Mouse (Mus musculus) adrenal gland, adult (tissue): Measurements from ENCODE around the gene Tnfsf12.

ENCODE experiments used
- DNase-seq, 2 experiments: peaks; one replicate each; pipeline ENCODE4 v3.0.0; 2022 to 2023; ENCODE audit warnings: low spot score in 1 of 2; ENCODE audit not compliant: inconsistent age in 2 of 2

The Tnfsf12 gene

DNA sequence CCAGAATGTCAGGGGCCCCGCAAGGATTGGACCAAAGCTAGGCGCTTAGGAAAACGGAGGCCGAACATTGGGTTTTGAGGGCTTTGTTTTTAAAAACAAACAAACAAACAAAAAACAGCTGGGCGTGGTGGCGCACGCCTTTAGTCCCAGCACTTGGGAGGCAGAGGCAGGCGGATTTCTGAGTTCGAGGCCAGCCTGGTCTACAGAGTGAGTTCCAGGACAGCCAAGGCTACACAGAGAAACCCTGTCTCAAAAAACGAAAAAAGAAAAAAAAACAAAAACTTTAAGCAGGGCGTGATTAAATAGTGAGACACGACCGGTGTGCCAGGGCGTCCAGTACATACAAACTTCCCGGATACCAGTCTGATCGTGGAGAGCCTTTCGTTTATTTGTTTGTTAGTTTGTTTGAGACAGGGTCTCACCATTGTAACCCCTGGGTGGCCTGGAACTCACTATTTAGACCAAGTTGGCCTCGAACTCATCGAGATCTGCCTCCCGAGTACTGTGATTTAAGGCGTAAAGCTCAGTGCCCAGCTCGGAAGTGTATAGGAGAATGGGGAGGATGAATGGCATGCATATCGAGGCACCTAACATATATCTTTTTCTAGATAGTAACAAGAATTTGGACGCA is 13.3 kb downstream of the Tnfsf12 start:
- DNase-seq, result peak in 1 of 2 experiments; percentile 46

DNA sequence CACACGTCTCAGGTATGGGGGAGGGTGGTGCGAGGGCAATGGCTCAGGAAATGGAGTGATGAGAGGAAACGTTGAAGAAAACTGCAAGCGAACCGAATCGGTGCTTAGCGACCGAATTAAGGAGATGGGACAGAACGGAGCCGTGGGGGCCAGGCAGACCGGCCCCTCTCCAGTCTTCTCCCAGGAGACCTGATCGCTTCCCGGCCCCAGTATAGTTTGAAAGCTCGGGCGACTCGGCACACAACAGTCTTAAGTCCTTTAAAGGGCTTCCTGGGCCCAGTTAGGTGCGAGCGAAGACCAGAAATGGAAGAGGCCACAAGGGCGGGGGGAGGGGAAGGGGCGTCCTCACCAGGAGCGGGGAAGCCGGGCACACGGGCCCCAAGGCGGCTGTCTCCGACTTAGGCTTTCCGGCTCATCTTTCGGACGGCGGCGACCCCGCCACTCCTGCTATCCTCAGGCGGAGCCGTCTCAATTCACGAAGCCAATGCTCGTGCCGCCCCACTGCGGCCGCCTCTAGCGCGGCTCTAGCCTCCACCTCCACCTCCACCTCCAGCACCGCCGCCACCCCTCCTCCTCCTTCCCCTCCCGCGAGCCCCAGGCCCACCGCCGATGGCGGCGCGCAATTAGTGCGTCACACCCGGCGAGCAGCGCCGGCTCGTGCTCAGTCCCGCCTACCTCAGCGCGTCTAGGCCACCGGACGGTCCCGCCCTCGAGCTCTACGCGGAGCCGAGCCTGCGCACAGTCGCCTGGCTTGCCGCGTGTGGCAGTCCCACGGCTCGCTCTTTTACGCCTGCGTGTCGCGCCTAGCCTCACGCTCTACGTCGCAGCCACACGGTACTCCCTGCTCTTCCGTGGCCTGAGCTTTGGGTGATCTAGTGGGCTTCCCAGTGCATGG is 14.1 kb downstream of the Tnfsf12 start, which contains the start of gene Senp3:
Senp3 (minus strand) TSS at position 771 of the 895 bp plus-strand sequence.
- peak; percentile 98 for DNase-seq

DNA sequence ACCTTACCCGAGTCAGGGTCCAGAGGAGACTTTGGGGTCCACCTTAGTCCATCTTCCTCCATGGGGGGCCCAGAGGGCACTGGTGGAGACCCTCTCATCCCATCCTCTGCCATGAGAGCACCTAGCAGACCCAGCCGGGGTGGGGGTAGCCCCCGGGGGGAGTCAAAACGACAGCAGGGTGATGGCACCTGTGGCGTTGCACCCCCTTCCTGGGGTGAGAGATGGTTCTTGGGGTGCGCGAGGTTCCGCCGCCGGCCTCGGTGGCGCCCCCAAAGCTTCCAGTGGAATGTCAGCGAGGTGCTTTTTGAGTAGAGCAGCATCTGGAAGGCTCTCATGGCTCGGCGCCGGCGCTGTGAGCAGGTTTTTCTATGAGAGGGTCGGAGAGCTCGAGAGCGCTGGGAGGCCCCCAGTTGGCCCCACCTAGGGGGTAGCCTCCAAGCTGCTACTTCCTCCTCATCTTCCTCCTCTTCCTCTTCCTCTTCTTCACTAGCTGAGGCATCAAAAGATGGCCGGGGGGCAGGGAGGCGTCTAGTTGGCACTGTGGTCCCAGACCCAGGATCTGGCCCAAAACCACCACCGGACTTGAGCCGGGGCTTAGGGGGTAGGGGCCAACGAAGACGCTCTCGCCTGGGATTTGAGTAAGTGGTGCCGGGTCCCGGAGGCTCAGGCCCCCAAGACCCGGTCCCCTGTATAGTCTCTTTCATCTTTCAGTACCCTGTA is 15.4 kb downstream of the Tnfsf12 start:
- peak in 1 of 2 experiments; percentile 51 for DNase-seq

DNA sequence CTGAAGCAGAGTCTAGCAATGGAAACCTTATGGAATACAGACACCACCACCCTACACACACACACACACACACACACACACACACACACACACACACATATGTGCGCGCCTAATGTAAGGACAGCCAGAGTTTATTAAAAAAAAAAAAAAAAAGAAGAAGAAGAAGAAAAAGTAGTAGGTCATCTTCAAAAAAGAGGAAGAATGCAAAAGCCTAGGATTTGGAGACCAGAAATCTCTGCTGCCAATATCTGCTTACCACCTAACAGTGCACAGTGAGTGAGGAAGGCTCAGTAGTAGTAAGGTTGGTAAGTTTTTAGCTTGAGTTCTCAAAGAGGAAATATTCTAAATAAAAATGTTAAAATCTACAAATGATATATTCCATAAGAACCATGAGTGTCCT is 16.5 kb downstream of the Tnfsf12 start:
- no peak for DNase-seq

DNA sequence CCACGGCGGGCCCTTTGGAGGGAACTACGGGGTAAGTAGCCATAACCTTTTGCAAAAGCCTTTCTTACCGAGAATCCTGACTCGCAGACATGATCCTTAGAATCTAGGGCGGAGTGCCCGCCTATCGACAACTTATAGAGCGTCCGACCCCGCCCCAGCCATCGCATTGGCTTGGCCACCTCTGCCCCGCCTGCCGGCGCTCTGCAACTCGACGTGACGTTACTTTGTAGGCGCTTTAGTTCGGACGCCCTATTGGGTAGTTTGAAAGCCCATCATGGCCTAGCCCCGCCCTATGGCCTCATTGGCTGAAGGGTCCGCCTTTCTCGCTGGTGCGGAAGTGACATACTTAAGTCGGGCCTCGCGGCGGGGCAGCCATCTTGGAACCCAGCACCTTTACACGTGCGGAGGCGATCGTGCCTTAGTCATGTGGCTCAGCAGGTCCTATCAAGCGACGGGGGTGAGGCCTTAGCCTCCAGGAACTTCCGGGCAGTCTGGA is 23.4 kb downstream of the Tnfsf12 start, which contains the start of gene Eif4a1:
Eif4a1 (minus strand) TSS at position 213 of the 496 bp plus-strand sequence.
- DNase-seq, result peak; percentile 100

DNA sequence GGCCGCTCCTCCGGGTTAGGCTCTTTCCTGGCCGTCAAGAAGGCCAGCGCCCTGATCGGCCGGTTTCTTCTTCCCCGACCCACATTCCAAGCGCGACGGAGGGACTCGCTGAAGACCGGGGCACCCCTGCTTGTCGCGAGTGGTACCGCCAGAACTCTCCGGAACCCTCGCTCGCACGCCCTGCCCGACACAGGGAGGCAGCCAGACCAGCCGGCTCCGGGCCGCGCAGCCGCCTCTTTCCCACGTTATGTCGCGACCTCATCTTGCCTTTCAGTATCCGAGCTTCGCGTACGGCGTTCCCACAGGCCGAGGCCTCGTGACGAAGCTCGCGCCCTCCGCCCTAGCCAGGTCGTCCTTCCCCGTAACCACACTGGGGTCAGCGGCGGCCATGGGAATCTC is 23.9 kb downstream of the Tnfsf12 start:
- no peak for DNase-seq

DNA sequence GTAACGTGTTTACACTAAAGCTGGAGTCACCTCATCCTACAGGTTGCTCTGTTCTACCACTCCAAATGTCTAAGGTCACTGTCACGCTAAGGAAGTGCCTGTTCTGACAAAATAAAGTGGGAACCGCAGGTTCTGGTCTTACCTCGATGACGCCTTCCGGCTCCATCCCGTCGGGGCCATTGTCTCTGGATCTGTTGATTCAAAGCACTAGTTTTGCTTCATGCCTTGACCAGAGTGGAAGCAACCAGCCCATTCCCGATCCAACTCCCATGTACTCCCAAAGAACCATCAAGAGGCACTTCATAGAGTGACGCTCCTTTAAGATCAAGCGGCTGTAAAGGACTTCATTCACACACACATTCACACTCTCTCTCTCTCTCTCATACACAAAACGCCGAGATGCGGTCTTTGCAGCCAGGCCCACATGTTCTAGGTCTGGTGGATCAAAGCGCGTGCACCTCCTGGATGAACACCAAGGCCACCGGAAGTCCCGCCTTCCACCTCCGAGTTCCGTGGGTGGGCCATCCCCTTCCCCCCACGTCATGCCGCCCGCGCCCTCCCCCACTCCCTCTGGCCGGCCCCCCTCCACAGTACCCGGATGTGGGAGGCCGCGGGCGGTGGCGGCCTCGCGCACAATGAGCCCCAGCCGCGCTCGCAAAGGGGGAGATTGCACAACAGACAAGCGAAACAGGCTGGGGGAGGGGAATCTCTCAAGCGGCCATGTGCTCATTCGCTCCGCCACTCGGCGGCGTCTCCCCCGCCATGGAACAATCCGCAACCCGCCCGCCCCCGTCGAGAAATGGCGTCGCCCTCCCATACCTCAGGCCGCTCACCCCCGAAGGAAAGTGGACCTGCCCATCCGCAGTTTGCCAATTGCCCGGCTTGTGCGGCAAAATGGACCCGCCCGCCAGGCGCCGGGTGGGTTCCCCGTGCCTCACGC is 24.6 kb downstream of the Tnfsf12 start:
- DNase-seq, result peak; percentile 96 to 99

DNA sequence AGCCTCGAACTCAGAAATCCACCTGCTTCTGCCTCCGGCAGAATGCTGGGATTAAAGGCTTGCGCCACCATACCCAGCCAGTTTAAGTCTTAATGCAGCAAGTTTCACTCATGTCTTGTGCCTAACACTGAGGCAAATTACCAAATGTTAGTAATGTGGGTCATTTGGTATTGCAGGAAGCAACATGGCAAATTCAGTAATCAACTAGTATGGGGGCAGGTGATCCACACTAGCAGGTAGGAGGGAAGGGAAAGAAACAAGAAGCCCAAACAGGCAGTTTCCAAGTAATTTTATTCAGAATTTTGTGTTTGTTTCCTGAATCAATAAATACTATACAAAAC is 29.0 kb downstream of the Tnfsf12 start:
- DNase-seq, result no peak

DNA sequence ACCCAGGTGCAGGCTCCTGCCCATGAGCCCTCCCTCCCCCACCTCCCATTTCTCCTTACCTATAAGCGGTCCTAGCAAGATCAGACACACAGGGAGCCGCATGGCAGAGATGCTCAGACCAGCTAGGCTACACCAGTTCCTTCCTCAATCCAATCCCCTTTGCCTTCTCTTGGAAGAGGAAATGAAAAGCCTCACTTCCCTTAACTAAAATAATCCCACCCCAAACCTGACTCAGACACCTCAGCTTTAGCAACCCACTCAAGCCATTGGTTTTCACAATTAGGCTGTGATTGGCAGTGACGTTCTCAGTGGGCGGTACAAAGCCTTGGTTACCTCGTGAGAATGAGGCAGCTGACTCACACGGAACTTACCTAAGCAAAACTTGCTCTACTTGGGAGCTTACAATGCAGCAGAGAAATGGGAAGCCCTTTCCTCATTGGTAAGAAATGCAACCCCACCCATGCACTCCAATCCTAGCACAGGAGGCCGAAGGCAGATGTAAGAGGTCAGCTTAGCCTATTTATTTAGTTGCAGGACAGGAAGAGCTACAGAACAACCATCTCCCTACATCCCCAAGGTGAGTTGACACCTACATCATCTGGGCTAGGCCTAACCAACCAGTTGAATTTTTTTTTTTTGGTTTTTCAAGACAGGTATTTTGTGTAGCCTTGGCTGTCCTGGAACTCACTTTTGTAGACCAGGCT is 29.5 kb downstream of the Tnfsf12 start, which contains the start of gene Cd68:
Cd68 (minus strand) TSS at position 193 of the 704 bp plus-strand sequence.
- peak; percentile 55 to 80 for DNase-seq

DNA sequence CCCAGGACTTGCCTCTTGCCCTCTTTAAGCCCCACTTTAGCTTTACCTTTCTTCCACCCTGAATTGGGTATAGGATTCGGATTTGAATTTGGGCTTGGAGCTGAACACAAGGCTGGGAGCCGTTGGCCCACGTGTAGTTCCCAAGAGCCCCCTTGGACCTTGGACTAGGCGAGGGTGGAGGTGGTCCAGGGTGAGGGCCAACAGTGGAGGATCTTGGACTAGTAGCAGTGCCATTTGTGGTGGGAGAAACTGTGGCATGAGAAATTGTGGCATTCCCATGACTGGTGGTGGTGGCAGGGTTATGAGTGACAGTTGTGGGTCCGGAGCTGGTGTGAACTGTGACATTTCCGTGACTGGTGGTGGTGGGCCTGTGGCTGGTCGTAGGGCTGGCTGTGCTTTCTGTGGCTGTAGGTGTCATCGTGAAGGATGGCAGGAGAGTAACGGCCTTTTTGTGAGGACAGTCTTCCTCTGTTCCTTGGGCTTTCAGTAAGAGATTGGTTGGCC is 30.1 kb downstream of the Tnfsf12 start:
- DNase-seq, result peak in 1 of 2 experiments; percentile 66

DNA sequence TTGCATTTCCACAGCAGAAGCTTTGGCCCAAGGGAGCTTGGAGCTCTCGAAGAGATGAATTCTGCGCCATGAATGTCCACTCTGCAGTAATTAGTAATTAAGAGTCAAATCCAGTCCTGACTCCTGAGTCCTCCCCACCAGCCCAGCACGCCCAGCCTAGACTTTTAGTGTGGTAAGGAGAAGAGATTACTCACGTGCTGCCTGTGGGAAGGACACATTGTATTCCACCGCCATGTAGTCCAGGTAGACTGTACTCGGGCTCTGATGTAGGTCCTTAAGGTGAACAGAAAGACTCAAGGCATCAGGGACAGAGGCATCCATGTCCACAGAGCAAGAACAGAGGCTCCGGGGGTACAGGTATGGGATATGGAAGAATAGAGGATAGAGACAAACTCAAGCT is 30.8 kb downstream of the Tnfsf12 start:
- DNase-seq, result peak in 1 of 2 experiments; percentile 70

DNA sequence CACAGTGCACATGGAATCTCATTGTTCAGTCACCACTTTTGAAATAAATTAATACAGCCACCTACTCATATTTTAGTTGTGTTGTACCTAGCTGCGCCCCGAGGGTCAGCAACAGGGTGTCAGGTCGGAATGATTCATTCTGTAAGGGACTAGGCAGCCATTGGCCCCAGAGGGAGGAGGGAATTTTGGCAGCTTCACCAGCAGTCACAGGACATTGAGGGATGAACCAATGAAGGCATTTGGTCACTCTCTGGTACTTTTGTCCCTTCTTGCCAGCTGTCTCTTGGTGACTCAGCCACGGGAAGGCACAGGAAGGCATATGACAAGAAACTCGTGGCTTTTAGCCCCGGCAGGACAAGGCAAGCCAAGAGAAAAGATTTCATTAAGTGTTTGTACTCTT is 31.9 kb downstream of the Tnfsf12 start:
- DNase-seq, result peak; percentile 77 to 88

DNA sequence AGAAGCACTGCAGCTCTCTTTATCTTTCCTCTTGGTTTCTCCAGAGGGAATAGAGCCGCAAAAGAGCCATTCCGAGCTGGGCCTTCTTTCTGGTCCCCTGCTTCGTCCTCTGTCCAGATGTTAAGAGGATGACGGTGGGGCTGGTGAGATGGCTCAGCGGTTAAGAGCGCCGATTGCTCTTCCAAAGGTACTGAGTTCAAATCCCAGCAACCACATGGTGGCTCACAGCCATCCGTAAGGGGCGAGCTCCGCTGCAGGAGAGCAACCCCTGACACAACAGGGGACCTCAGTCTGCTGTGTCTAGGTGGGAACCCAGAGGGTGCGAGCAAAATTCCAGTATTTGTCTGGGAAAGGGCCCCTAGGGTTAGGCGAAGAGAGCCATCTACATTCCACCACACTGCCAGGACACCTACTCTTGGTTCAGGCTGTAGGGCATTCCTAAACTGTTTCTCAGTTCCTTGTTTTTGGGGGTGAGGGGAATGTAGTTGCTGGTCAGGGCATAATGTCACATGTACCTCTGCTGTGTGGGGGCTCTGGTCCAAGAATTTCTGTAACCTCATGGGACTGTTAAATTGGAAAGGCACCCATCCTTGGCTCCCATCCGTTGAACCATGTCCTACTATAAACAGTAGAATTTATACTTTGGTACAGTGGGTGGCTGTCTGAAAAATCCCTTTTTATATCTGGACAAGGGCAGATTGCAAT is 32.5 kb downstream of the Tnfsf12 start:
- DNase-seq, result peak in 1 of 2 experiments; percentile 52

DNA sequence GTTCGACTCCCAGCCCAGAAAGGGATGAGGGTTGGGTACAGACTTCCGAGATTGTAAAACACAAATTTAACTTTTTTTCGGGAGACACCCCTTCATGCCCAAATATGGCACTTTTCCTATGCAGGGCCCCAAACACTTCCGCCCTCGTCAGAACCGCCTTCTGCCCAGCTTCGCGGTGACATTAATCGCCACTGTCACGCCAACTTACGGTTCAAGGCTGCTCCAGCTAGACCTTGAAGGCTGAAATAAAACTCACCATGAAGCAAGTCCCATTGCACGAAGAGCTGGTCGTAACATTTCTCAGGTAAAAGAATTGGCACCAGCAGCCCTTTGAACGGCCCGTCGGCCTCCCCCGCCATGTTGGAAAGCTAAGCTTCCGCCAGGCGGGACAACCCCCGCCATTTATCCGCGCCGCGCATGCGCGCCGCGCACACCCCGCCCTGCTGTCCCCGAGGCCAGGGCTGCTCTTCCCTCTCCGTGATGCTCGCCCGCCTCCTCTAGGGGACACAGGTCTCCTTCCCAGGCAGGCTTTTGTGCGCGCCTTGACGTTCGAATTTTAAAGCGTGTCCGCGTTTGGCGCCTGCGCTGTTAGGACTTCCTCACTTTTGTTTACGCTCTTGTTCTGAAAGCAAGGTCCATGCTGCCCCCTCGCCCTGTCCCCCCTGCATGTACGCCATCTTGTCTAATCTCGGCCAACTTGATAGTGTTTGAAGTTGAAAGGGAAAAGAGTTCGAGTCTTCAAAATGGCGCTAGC is 33.3 kb downstream of the Tnfsf12 start, which contains the start of gene Mpdu1:
Mpdu1 (minus strand) TSS at position 430 of the 754 bp plus-strand sequence.
- peak; percentile 97 to 98 for DNase-seq

DNA sequence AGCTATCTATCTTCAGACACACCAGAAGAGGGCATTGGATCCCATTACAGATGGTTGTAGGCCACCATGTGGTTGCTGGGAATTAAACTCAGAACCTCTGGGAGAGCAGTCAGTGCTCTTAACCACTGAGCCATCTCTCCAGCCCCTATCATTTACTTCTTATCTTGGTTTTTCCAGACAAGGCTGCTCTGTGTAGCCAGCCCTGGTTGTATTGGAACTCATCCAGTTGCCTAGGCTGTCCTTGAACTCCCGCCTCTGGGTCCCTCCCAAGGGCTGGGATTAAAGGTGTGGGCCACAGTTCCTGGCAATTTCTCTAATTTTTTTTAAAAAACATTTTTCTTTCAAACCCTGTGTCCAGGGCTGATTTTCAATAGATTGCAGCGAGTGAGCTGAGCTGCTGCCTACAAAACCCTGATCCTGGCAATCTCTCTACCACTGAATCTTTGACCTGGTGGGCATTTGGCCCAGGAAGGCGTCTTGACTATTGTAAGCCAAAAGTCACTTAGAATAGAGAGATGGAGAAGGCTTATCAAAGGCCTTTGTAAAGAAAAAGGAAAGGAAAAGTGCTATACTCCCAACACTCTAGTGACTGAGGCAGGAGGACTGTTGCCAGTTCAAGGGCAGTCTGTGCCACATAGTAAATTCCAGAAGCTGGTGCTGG is 34.3 kb downstream of the Tnfsf12 start:
- peak; percentile 80 to 92 for DNase-seq

DNA sequence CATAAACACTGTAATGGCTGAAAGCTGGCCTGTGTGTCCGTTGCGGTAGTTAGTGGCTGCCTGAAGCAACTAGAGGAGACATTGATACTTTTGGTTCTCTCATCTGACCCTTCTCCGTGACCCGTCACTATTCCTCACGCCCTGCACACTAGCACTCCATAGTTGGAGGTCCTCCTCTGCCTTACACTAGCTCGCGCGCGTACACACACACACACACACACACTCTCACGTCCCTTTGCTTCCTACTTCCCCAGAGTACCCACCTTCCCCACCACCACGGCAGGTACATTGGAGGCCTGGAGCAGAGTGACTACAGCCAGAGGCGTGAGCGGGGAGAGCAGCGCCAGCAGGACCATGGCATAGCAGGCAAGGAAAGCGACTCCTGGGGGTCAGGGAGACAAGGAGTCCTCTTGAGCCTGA is 38.2 kb downstream of the Tnfsf12 start:
- DNase-seq, result no peak
